11 mouse cellular contexts compared by ENCODE assay signal in the genomic region with DNA sequence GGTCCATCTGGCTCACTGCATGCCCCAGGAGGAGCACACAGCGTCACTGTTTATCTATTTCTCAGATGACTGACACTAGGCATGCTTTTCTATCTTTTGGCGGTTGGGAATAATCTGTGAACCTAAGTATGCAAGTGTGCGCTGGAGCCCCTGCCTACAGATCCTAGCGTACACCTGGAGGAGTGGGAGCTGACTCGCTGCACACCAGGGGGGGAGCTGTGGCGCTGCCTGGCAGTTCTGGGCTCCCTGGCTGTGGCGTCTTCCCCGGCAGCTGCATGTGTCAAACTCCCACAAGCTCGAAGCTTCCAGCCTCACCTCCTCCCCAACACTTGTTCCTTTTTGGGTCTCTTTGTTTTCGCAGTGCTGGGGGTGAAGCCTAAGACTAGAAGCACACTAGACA. TPM values are rescaled to one million over a fixed set of nuclear protein-coding genes. Genes with fewer than 3 reads are reported as not detected.
DNase-seq lines count a peak whose midpoint lies in the region; ATAC-seq and TF ChIP-seq lines count a peak whose summit lies in the region.
"Had no signal": no experiment of that assay in that cellular context is flagged by ENCODE, and none has a peak within 500 bp of the region (broad histone marks: within the 10 kb centered on the region; RNA-seq: fewer than 3 reads in every experiment).

No protein-coding gene starts in this region.

- no peak for ATAC-seq in kidney, postnatal 0 days (replicated peaks; ENCODE audit: low FRiP score, low read depth)
- no peak for ATAC-seq in limb, embryonic 12.5 days (ENCODE audit: insufficient number of reproducible peaks, insufficient read depth, low FRiP score, low TSS enrichment, low read depth)

- no peak overlapping the region for H3K4me2 ChIP-seq in kidney, postnatal 0 days (ENCODE audit: low read length)
- H3K4me2 ChIP-seq in limb, embryonic 12.5 days = no peak overlapping the region
- H3K4me2 ChIP-seq: forebrain, embryonic 12.5 days had no signal

- no peaks in the 10 kb centered on the region for H3K36me3 ChIP-seq in kidney, postnatal 0 days (ENCODE audit: insufficient read depth, low read length)
- peaks cover 9% of the 10 kb centered on the region for H3K36me3 ChIP-seq in limb, embryonic 12.5 days

- DNase-seq in kidney, postnatal 0 days (ENCODE audit: low spot score) = peak; percentile 15
- DNase-seq in kidney, adult 9 months = no peak
- DNase-seq in brain, embryonic 14.5 days (ENCODE audit: low read depth) = peak; percentile 24
- DNase-seq in frontal cortex, postnatal 14 days (ENCODE audit: low spot score in 2 of 2) = peak; percentile 67 to 77
- no peak for DNase-seq in spleen, postnatal 10 days (ENCODE audit: low spot score in 2 of 2)
- no peak for DNase-seq in heart, adult 8-10 months (ENCODE audit: low spot score)
- DNase-seq in spleen, adult 18-20 months = no peak

- H3K4me3 ChIP-seq in kidney, postnatal 0 days (replicated peaks; ENCODE audit: low read depth, low read length) = no peak overlapping the region
- no peak overlapping the region for H3K4me3 ChIP-seq in limb, embryonic 12.5 days (replicated peaks)
- H3K4me3 ChIP-seq: forebrain, embryonic 12.5 days; megakaryocyte, embryonic 14.5 days had no signal

- TF ChIP-seq POLR2A in brain, embryonic 14.5 days (IDR thresholded peaks at IDR 0.05; ENCODE audit: borderline replicate concordance, extremely low read depth, insufficient read depth, insufficient read length, poor library complexity, severe bottlenecking) = no peak

- 47% methylated on average over 10 of the region's 10 CpGs for WGBS in kidney, postnatal 0 days
- WGBS in limb, embryonic 12.5 days = 55% methylated on average over 10 of the region's 10 CpGs

- H3K27me3 ChIP-seq in kidney, postnatal 0 days (ENCODE audit: insufficient read depth, low read length) = no peaks in the 10 kb centered on the region
- 0 out of 2 replicates have a peak, but pooled peaks cover 3% of the 10 kb centered on the region for H3K27me3 ChIP-seq in limb, embryonic 12.5 days
- H3K27me3 ChIP-seq: forebrain, embryonic 12.5 days; megakaryocyte, embryonic 14.5 days had no signal

- no peaks in the 10 kb centered on the region for H3K9me3 ChIP-seq in kidney, postnatal 0 days (replicated peaks; ENCODE audit: low read length)
- H3K9me3 ChIP-seq in limb, embryonic 12.5 days = no peaks in the 10 kb centered on the region
- H3K9me3 ChIP-seq: forebrain, embryonic 12.5 days; megakaryocyte, embryonic 14.5 days had no signal

- no peaks in the 10 kb centered on the region; the same call in 1 of the 2 replicates for H3K4me1 ChIP-seq in kidney, postnatal 0 days (replicated peaks; ENCODE audit: insufficient read depth, low read length)
- H3K4me1 ChIP-seq in limb, embryonic 12.5 days (replicated peaks) = peaks cover 51% of the 10 kb centered on the region

- H3K9ac ChIP-seq in kidney, postnatal 0 days (ENCODE audit: low read depth, low read length) = no peak overlapping the region
- no peak overlapping the region; the same call in 1 of the 2 replicates for H3K9ac ChIP-seq in limb, embryonic 12.5 days (replicated peaks)
- H3K9ac ChIP-seq: forebrain, embryonic 12.5 days had no signal

- no peak overlapping the region for H3K27ac ChIP-seq in kidney, postnatal 0 days
- 0 out of 2 replicates have a peak overlapping the region, but pooled peaks have one; percentile 17 for H3K27ac ChIP-seq in limb, embryonic 12.5 days
- H3K27ac ChIP-seq: forebrain, embryonic 12.5 days had no signal

- TF ChIP-seq CTCF in kidney, postnatal 0 days (IDR thresholded peaks at IDR 0.05; ENCODE audit: low read depth) = no peak
- no peak for TF ChIP-seq CTCF in brain, embryonic 14.5 days (IDR thresholded peaks at IDR 0.05; ENCODE audit: borderline replicate concordance, extremely low read depth, insufficient read depth, insufficient read length)

RNA-seq across cellular contexts. Expression of a gene that starts 21.5 kb away (rescaled TPM):
- polyA plus RNA-seq in kidney, postnatal 0 days (2015; fragmentation: Nextera tagmentation; extraction: Ambion mirVana) = 13.6 and 14.6 TPM in 2 replicates
- polyA plus RNA-seq in brain, embryonic 14.5 days (2012; rRNA removed) = 49.7 and 77.0 TPM in 2 replicates
- 18.4 and 24.8 TPM in 2 replicates for polyA plus RNA-seq in limb, embryonic 12.5 days (2016; fragmentation: Nextera tagmentation; extraction: Ambion mirVana)
- total RNA-seq in heart, adult 8-10 months (2022) = 1 to 10 TPM; 7.5 to 9.8 (median 7.6) TPM

RNA-seq across cellular contexts. Expression of a gene that starts 44.6 kb away (rescaled TPM):
- polyA plus RNA-seq in kidney, postnatal 0 days (2015; fragmentation: Nextera tagmentation; extraction: Ambion mirVana) = 0.24 and 0.28 TPM in 2 replicates
- 0.12 and 0.64 TPM in 2 replicates for polyA plus RNA-seq in brain, embryonic 14.5 days (2012; rRNA removed)
- 2.8 and 5.8 TPM in 2 replicates for polyA plus RNA-seq in limb, embryonic 12.5 days (2016; fragmentation: Nextera tagmentation; extraction: Ambion mirVana)
- total RNA-seq in heart, adult 8-10 months (2022) = 1 to 10 TPM; 4.7 to 7.7 (median 6.2) TPM
- total RNA-seq: MEL had no signal

RNA-seq across cellular contexts. Expression of a gene that starts 58.9 kb away (rescaled TPM):
- polyA plus RNA-seq in kidney, postnatal 0 days (2015; fragmentation: Nextera tagmentation; extraction: Ambion mirVana) = 19.1 and 19.5 TPM in 2 replicates
- 46.7 and 50.6 TPM in 2 replicates for polyA plus RNA-seq in brain, embryonic 14.5 days (2012; rRNA removed)
- polyA plus RNA-seq in limb, embryonic 12.5 days (2016; fragmentation: Nextera tagmentation; extraction: Ambion mirVana) = 26.8 and 27.3 TPM in 2 replicates
- total RNA-seq in heart, adult 8-10 months (2022) = 1 to 10 TPM; 8.1 to 9.3 (median 8.4) TPM

Comparison
In these comparisons a context has a peak if more than half of its experiments do, and no peak if none do; other contexts are left out.
1. DNase-seq: peak in kidney, postnatal 0 days (single experiment), brain, embryonic 14.5 days (single experiment) and frontal cortex, postnatal 14 days (2 of 2); none in kidney, adult 9 months (single experiment), spleen, postnatal 10 days (0 of 2), heart, adult 8-10 months (single experiment) and spleen, adult 18-20 months (0 of 2).